Mouse (Mus musculus) T-cell, adult 2 months (primary cell): Measurements from ENCODE around the gene Cdk5rap1.

Experiments
- DNase-seq: peaks from one replicate; pipeline ENCODE4 v3.0.0; 2022; ENCODE audit warnings: low spot score

The Cdk5rap1 gene

DNA sequence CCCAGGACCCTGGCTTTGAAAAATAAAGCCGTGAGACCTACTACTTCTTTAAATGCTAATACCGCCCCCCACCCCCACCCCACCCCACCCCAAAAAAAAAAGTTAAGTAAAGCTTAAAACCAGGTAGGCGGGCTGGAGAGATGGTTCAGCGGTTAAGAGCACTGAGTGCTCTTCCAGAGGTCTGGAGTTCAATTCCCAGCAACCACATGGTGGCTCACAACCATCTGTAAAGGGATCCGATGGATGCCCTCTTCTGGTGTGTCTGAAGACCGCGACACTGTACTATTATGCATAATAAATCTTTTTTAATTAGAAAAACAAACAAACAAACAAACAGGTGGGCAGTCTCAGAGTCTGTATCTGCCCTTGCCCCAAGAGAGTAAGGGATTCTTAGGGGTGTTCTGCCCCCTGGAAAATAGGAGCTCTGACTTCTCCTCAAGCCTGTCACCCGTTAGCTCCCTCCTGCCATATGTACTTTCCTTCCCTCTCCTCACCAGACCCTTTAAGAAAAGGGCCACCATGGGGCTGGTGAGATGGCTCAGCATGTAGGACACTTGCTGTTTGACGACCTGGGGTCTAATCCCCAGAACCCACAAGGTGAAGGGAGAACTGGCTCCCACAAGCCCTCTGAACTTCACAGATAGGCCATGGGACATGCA is at the start of gene Cdk5rap1:
TSS of gene Cdk5rap1 (minus strand) at position 169 of the 659 bp plus-strand sequence.
- no peak for DNase-seq

DNA sequence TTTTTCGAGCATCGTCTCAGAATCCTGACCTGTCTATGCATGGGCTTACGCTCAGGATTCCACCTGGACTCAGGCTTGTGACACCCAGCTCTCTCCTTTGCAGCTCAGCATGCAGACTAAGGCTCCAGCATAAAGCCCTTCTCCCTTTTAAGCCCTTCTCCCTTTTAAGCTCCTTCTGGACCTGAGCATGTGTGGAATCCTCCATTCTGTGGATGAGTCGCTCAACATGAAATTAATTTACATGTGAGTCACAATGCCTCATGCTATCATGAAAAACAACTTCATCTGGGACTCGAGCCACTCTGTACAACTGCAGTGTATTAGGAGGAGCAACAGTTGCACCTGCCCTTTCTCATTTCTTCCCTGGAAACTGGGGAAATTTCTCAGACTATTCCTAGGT is 49.4 kb upstream of the Cdk5rap1 start:
- no peak for DNase-seq

DNA sequence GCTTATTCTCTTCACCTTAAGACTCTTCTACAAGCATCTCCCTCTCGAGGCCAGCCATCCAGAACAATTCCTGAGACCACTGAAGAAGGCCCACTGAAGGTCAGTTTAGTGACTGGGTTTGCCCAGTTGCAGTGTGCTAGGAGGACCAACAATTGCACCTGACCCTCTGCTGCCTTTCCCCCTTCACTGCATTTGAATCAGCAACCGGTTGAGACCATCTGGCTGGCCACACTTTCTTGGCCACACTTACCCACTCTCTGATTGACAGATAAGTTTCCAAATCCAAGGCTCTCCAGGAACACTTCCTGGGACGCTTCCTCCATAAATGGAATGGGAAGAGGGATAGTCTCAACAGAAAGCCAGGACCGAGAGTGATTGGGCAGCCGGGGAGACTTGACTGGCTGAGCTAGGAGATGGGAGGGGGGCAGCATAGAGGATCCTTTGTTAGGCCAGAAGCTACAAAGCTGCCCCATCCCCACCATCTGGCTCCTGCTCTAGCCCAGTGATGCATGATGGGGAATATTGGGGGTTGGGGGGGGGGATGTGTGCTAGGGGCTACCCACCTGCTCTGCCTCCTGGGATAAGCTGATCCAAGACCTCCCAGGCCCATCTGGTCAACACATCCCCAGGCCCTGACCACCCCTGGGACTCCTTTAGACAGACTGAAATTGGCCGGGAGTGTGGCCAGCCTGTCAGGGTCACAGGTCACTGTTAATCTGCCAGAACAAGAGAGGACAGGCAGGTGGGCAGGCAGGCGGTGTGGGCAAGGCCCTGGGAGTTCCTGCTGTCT is 48.3 kb upstream of the Cdk5rap1 start:
- DNase-seq: no peak

DNA sequence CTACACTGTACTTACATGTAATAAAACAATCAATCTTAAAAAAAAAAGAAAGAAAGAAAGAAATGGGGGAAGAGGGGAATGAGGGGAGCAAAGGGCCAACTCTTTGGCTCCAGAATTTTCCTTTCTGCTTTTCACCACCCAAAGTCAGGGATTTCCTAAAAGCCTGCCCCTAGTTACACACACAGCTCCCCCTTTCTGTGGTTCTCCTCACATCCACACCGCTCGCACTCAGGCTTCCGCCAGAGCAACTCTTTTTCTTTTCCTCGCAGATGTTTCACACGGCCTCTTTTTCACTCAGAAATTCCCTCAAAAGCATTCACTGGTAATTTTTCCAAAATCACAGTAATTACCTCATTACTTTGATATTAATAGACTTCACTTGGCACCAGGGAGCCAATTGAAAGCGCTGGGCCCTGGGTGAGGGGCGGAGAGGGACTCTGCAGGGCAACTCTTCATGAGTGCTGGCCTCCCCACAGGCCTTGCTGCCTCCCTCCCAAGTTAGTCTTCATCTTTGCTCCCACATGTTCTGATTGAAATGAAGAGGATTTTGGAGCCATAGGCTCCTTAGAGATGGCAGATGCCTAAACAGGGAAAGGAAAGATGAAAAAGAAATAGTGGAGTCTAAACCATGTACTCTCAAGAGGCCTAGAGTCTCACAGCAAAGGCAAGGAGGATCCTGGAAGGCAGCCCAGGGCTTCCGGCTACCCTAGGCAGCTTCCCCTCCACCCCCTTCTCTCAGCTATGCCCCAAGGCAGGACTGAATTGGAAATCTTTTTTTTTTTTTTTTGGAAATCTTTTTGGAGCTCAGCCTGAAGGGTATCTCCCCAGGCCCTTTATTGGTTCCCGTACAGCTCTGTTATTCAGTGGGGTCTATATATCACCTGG is 47.1 kb upstream of the Cdk5rap1 start:
- DNase-seq: no peak

DNA sequence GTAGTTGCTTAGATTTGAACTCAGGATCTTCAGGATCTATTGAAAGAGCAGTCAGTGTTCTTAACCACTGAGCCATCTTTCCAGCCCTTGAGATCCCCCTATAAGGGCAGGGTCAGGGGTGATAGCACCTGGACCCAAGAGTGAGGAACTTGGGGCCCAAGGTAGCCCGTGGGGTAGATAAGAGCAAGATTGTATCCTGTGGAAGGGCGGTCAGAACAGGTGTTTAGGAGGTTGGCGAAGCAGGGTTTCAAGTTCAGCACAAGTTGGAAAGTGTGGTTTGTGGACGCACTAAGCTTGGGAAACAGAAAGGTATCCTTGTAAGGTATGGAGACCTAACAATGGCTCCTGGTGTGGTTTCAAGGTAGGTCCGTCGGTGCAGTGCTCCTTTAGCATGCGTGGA is 45.2 kb upstream of the Cdk5rap1 start:
- no peak for DNase-seq

DNA sequence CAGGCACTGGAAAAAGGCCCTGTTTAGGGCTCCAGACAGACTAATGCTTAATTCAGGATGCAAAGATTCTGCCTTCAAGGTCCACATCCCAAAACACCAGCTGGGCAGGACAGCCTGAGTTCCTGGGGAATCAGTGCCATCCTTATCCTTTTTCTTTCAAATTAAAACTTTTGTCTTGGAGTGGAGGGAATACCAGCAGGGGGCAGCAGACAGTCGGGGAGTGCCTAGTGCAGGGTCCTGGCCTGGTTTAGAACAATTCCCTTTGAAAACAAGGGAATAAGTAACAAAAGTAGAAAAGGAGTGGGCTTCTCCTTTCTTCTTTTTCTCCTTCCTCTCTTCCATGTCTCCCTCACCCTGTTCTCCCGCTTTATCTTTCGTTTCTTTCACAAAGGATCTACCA is 44.3 kb upstream of the Cdk5rap1 start:
- DNase-seq: peak; percentile 40

DNA sequence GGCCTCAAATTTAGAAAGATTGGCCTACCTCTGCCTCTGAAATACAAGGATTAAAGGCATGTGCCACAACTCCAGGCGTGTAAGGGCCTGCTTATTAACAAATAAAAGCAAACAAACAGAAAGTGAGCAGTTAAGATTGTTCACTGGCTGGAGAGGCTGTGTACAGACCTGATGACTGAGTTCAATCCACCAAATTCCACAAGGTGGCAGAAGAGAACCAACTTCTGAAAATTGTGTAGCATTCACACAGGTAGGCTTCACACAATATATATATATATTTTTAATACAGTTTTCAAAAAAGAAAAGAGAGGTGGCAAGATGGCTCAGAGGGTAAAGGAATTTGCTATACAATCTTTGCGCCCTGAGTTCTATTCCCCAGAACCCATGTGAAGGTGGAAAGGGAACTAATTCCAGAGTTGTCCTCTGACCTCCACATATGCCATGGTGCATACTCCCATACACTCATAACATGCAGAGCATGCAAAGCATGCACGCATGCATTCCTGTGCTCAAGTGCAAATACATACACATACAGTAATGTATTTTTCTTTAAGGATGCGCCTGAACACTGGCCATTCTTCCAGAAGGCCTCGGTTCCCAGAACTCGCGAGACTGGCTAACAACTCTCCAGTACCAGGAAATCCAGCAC is 39.3 kb upstream of the Cdk5rap1 start:
- peak; percentile 28 for DNase-seq

DNA sequence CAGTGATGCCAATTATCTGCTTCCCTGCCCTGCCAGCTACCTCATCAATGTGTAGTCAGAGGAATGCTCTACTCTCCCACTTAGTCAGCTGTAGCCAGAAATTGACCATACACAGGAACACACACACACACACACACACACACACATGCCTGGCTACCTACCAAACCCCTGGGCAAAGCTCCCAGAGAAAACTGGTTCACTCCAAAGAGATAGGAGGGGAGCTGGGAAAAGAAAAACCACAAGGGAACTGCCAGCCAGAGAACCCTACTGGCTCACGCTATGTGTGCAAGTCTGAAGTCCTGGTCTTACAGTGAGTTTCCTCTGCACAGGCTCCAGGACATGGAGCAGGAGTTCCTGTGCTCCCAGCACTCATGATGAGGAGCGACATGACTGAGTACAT is 37.5 kb upstream of the Cdk5rap1 start:
- DNase-seq: no peak

DNA sequence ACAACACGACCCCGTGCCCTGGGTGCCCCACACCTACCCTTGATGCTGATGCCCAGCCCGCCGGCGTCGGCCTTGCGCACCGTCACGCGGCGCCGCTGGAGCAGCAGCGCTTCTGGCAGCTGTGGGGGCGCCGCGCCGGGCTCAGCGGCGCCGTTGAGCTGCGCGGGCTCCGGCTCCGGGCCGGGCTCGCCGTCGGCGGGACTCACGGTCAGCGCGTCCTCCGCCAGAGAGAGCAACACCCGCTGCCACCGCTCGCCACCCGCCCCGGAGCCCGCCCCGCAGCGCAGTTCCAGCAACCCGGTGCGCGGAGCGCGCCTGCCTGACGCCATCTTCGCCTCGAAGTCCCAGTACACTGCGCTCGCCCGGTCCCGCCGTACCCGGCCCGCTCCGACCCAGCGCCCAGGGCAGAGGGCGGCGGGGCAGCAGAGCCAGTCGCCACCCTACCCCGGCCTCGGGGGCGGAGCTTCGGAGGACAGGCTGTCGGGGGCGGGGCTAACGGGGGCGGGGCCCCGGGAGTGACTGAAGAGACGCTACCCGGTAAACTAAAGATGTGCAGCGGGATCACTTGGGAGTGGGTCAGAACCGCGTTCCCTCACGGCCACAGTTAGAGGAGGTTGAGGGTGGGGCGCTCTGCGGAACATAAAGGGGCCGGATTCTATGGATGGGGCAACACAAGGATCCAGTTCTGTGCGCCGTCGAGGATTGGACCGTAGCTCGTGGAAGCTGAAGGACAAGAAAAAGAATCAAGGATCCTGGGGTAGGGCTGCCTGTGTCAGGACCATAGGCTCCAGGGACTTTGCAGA is 35.0 kb upstream of the Cdk5rap1 start, which contains the start of gene Snta1:
TSS of gene Snta1 (minus strand) at position 457 of the 803 bp plus-strand sequence.
- DNase-seq: peak; percentile 36

DNA sequence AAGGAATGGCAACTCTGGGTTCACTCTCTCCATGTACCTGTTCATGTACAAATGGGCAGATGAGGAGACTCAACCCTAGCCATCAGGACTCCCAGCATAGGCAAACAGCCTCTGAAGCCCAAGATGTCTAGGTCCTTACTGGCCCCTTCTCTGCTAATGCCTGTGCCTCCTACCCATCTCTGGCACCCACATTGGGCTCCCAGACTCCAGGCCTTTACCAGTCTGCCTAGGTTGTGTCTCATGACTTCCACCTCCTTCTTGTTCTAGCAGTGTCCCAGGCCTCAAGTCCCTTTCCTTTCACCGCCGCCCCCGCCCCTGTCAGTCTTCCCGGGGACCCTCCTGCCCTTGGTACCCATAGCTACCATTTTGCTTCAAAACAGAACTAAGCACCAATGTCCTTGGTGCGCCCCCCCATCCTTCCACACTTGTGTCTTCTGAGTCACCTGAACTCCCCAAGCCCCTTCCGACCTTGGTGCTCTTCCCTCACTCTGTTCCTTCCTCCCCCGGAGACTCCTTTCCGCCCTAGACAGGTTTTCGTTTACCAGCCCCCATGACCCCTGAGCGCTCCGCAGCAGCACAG is 34.3 kb upstream of the Cdk5rap1 start:
- DNase-seq: no peak

DNA sequence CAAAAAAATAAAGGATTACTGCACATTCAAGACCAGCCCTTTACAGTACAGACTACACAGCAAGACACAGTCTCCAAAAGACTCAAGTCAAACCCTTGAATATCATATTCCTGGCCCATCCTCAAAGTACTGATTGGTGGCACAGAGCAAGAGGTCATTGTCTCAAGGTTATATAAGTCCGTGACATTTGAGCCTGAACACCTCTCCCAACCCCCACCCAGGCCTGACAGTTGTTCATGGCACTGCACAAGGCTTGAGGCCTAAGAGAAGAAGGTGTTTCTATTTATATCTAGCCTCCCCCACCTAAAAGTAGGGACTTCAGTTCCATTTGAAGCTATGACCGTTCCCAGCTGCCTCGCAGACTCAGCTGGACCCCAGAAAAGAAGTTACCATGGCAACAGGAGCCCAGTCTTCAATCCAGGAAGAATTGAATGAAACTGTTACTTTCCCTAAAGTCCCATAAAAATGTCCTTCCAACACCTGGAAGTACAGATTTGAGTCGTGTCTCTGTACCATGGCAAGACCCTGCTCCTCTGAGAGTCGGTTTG is 32.7 kb upstream of the Cdk5rap1 start:
- no peak for DNase-seq

DNA sequence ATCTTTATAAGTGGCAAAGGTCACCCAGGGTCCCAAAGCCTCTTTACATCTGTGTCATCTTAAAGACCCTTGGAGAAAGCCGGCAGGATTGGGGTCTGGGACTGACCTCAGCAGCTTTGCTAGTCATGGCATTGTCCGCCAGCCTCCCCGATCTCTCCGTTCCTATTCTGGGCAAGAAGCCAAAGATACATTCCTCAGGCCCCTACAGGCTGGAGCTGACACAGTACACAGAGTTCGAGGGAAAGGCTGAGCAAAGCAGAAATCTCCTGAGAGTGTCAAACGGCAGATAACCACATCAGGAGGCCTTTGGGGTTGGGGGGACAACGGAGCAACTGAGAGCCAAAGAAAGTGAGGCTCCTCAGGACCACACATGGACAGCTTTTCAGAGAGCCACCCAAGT is 30.0 kb upstream of the Cdk5rap1 start:
- no peak for DNase-seq

DNA sequence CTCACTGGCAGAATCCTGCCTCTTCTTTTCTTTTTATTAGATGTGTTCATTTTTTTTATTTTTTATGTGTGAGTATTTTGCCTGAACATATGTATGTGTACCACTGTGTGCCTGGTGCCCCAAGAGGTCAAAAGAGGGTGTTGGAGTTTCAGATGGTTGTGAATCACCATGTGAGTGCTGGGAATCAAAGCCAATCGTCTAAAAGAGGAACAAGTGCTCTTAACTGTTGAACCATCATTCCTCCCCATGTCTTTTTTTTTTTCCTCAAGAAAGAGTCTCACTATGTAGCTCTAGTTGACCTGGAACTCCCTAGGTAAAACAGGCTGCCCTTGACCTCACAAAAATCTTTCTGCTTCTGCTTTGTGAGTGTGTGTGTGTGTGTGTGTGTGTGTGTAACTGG is 29.2 kb upstream of the Cdk5rap1 start:
- no peak for DNase-seq

DNA sequence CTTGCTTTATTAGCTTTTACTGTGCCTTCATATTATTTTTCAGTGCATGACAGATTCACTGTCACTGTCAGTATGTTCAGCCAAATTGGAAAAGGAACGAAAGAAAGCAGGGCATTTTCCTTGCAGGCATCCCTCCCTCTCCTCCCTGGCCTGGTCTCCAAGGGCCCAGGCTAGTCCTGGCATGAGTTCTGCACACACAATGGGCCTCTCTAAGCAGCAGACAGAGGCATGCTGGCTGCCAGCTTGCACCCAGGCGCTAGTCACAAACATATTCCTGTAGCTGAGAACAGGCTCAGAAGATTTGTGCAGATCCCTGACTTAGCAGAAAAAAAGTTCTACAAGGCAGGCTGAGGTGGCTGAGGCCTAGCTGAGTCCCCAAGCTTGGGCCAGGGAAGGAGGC is 26.5 kb upstream of the Cdk5rap1 start:
- no peak for DNase-seq

DNA sequence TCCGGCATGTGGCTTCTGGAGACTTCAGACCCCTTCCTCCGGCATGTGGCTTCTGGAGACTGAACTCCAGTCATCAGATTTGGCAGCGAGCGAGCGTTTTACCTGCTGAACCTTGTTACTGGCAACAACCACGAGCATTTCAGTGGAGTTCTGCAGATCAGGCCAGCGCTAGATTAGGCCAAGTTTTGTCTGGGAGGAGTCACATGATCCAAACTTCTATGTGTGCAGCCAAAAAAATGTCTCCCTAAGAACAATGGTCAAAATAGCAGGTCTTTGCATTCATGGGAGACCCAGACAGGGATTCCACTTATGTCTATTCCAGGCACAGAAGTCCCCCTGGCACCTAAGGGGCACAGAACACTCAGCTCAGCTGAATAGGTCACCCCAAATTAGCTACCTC is 25.5 kb upstream of the Cdk5rap1 start:
- DNase-seq: no peak

DNA sequence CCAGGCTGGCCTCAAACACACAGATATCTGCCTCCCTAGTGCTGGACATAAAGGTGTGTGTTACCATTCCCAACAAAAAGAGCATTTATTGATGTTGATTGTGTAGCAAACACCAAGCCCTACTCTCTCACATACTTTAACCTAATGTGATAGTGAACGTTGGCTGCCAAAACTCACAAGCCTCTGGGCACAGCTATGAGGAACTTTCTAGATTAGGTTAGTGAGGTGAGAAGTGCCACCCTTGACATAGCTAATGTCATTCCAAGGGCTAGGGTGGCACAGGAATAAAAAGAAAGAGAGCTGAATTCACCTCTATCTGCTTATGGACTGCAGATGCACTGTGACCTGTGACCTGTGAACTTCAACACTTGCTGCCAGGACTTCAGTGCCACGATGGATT is 23.7 kb upstream of the Cdk5rap1 start:
- no peak for DNase-seq

DNA sequence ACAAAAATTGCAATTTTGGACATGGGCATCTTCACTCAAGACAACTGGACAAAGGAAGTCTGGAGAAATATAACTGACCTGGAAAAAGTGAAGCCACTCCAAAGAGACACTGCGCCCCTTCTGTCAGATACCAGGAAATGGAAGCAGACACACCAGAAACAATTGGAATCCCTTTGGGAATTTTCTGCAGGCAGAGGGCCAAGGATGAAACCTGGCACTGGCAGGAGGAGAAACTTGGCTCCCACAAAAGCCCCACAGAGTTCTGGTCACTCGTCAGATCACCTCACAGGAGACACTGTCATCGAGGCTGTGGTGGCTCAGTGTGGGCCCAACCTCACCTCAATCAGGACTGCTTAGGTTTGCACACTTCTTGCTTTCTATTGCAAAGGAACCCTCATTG is 21.8 kb upstream of the Cdk5rap1 start:
- no peak for DNase-seq

DNA sequence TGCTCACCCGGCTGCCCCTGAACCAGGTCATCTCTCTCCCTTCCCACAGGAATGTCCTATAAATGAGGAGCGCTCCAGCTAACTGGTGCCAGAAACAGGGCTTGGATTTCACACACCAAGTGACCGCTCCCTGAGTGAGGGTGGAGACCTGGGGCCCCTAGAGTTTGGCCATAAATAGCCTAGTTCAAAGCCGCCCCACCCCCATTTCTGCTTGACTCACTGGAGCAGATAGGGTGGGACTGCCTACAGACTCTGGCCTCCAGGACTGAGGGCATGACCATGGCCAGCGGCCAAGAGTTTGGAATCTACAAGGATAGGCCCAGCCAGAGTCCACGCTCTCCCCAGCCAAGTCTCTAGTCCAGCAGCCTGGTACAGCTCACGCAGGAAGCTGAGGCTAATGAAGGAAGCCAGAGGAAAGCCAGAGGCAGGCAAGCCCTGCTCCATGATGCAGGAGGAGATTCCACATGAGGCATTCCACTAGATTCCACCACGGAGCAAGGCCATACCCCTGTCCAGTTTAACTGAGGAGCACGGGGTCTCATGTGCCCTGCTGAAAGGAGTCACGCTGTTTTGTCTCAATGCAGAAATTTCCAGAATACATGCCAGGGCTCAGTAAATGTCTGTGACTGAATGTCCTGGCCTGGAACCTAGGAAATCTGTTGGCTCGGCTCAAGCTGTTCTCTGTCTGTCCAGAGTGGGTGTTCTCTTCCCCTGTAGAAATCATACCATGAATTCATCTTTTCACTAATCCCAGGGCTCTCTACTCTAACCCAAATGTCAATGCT is 17.6 kb upstream of the Cdk5rap1 start:
- no peak for DNase-seq

DNA sequence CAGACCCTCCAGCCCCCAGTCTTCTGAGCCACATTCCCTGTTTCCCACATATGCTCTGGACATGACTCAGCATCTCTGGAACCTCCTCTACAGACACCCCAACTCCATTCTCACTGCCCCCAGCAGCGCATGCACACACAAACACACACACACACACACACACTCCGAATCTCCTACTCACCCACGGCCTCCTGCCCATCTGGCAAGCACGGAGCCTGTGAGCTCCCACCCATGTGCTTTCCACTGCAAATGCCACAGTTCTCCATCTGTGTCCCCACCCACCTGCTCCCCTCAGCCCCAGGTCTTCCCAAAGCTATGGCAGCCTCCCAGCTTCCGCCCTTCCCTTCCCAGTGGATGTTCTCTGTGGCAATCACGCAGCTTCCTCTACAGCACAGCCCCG is 6.3 kb upstream of the Cdk5rap1 start:
- no peak for DNase-seq
